Mouse (Mus musculus) lung, adult 2 months (tissue): ENCODE results near the gene Fut7. TPM values are rescaled to one million over a fixed set of nuclear protein-coding genes. Genes with fewer than 3 reads are reported as not detected.

Source experiments
- DNase-seq: peaks from one replicate; pipeline ENCODE4 v3.0.0; 2022
- H3K4me1 ChIP-seq: fragments of 200-500 bp; 2 replicates; pipeline ENCODE4 v1.6.1; 2011; ENCODE audit warnings: low read length; ENCODE audit not compliant: control insufficient read depth, insufficient read depth
- H3K4me3 ChIP-seq: fragments of 200-500 bp; replicated peaks from 2 replicates; pipeline ENCODE3; 2011; ENCODE audit warnings: low read depth, mild to moderate bottlenecking, control low read depth, low read length; ENCODE audit errors: extremely low read depth
- CTCF ChIP-seq: fragments of 200-500 bp; IDR thresholded peaks from 2 replicates; pipeline ENCODE4 v1.5.1; 2011; ENCODE audit warnings: mild to moderate bottlenecking, low read length, control low read depth; ENCODE audit not compliant: insufficient read depth
- POLR2A ChIP-seq: fragments of 200-500 bp; IDR thresholded peaks from 2 replicates; pipeline ENCODE4 v1.6.1; 2011; ENCODE audit warnings: low read depth, mild to moderate bottlenecking, control low read depth, low read length, borderline replicate concordance; ENCODE audit errors: extremely low read depth
- WGBS: fragments of 180-500 bp; shearing (Covaris S2); methylation state at CpG from one replicate; pipeline ENCODE4 v1.1.7; 2018; 5-methylcytosine and 5-hydroxymethylcytosine counted together
- polyA plus RNA-seq: library from polyadenylated mRNA; depleted of rRNA; stranded (reverse); fragments of >200 nt; gene quantifications from 2 replicates; pipeline ENCODE4 v1.2.3, GENCODE M21; 2012; rRNA removed

Gene Fut7
- polyA plus RNA-seq, 1 experiment, result 3.0 TPM

GRCm38 (mm10) chr2:25465816-25466635 is 43.0 kb downstream of the Fut7 start:
- DNase-seq, result no peak
- 39% methylated on average over 10 of the region's 10 CpGs for WGBS

GRCm38 (mm10) chr2:25467606-25468303 is 44.7 kb downstream of the Fut7 start:
- DNase-seq, result no peak
- TF ChIP-seq POLR2A, result no peak
- no peak for TF ChIP-seq CTCF
- WGBS, result 73% methylated on average over 14 of the region's 14 CpGs
- Histone ChIP-seq H3K4me1 (no peaks in the 10 kb centered on the region), H3K4me3 (no peak overlapping the region)

More at GRCm38 (mm10) chr2:25465816-25466635, 43.0 kb downstream of the Fut7 start:
- TF ChIP-seq CTCF (no peak), POLR2A (no peak)
- H3K4me1 ChIP-seq, result peaks cover 5% of the 10 kb centered on the region; the same call in 1 of the 2 replicates
- H3K4me3 ChIP-seq, result no peak overlapping the region

- TF ChIP-seq POLR2A (no peak), CTCF (no peak)
- no peak overlapping the region for H3K4me3 ChIP-seq
- no peak for DNase-seq
- H3K4me1 ChIP-seq, result no peaks in the 10 kb centered on the region
- WGBS, result 70% methylated on average over 10 of the region's 10 CpGs
These were observed 46.2 kb downstream of the Fut7 start for GRCm38 (mm10) chr2:25468962-25469915.

- Histone ChIP-seq H3K4me3 (no peak within 1 kb of the TSS), H3K4me1 (no peaks in the 10 kb centered on the region)
- TF ChIP-seq CTCF (no peak), POLR2A (no peak)
- DNase-seq, result no peak
- WGBS, result 45% methylated on average over 6 of the region's 6 CpGs
These were observed 46.9 kb downstream of the Fut7 start, which contains the start of gene Ptgds for GRCm38 (mm10) chr2:25469969-25470368. Ptgds (minus strand) TSS chr2:25470046.

GRCm38 (mm10) chr2:25472550-25472949 is 49.5 kb downstream of the Fut7 start:
- no peak for TF ChIP-seq CTCF
- no peak for TF ChIP-seq POLR2A
- DNase-seq, result no peak
- no peaks in the 10 kb centered on the region for H3K4me1 ChIP-seq
- no peak overlapping the region for H3K4me3 ChIP-seq
- WGBS, result 69% methylated on average over 2 of the region's 2 CpGs

Other genes with a start within 250 kb of the Fut7 start
- 46.0 and 69.2 TPM in 2 replicates for gene Nrarp, start 242.5 kb upstream of the Fut7 start, polyA plus RNA-seq
- gene Tor4a, start 226.4 kb upstream of the Fut7 start, polyA plus RNA-seq, result 52.8 and 54.9 TPM in 2 replicates
- gene Nelfb, start 211.8 kb upstream of the Fut7 start, polyA plus RNA-seq, result 58.0 and 94.5 TPM in 2 replicates
- not detected in 2 replicates for gene Stpg3, start 208.6 kb upstream of the Fut7 start, polyA plus RNA-seq
- gene Fam166a, start 204.5 kb upstream of the Fut7 start, polyA plus RNA-seq, result 0.17 TPM in 1 of 2 replicates, not detected in the other
- 490 and 623 TPM in 2 replicates for gene Tubb4b, start 198.6 kb upstream of the Fut7 start, polyA plus RNA-seq
- gene Slc34a3, start 188.9 kb upstream of the Fut7 start, polyA plus RNA-seq, result not detected in 2 replicates
- 0.76 TPM in 1 of 2 replicates, not detected in the other for gene Rnf224, start 186.5 kb upstream of the Fut7 start, polyA plus RNA-seq
- 14.1 and 28.6 TPM in 2 replicates for gene Rnf208, start 181.0 kb upstream of the Fut7 start, polyA plus RNA-seq
- 120 TPM in 1 of 2 replicates, not detected in the other for gene Cysrt1, start 180.8 kb upstream of the Fut7 start, polyA plus RNA-seq
- gene AL732309.1, start 176.4 kb upstream of the Fut7 start, polyA plus RNA-seq, result 15.0 and 20.9 TPM in 2 replicates
- gene Tmem203, start 167.8 kb upstream of the Fut7 start, polyA plus RNA-seq, result 53.5 and 54.5 TPM in 2 replicates
- gene Tprn, start 160.6 kb upstream of the Fut7 start, polyA plus RNA-seq, result 17.4 and 24.3 TPM in 2 replicates
- 41.6 and 49.5 TPM in 2 replicates for gene Ssna1, start 150.8 kb upstream of the Fut7 start, polyA plus RNA-seq
- 82.1 and 133 TPM in 2 replicates for gene Anapc2, start 150.8 kb upstream of the Fut7 start, polyA plus RNA-seq
- gene Tmem210, start 135.1 kb upstream of the Fut7 start, polyA plus RNA-seq, result 0.40 TPM in 1 of 2 replicates, not detected in the other
- gene Lrrc26, start 133.4 kb upstream of the Fut7 start, polyA plus RNA-seq, result 52.8 and 59.6 TPM in 2 replicates
- gene Grin1, start 104.1 kb upstream of the Fut7 start, polyA plus RNA-seq, result 0.46 and 0.52 TPM in 2 replicates
- gene Man1b1, start 90.9 kb upstream of the Fut7 start, polyA plus RNA-seq, result 14.4 and 18.1 TPM in 2 replicates
- gene Dpp7, start 66.9 kb upstream of the Fut7 start, polyA plus RNA-seq, result 33.6 and 36.4 TPM in 2 replicates
- gene Uap1l1, start 57.6 kb upstream of the Fut7 start, polyA plus RNA-seq, result 59.5 and 65.3 TPM in 2 replicates
- gene Sapcd2, start 50.9 kb upstream of the Fut7 start, polyA plus RNA-seq, result 5.5 and 6.3 TPM in 2 replicates
- gene Entpd2, start 27.4 kb upstream of the Fut7 start, polyA plus RNA-seq, result 18.4 and 18.6 TPM in 2 replicates
- gene Npdc1, start 23.9 kb upstream of the Fut7 start, polyA plus RNA-seq, result 166 and 185 TPM in 2 replicates
- gene Abca2, start 5.4 kb downstream of the Fut7 start, polyA plus RNA-seq, result 52.4 and 61.5 TPM in 2 replicates
- 1,602 and 1,847 TPM in 2 replicates for gene Clic3, start 33.6 kb downstream of the Fut7 start, polyA plus RNA-seq
- 74.6 and 76.0 TPM in 2 replicates for gene Paxx, start 37.8 kb downstream of the Fut7 start, polyA plus RNA-seq
- gene Ptgds, start 46.8 kb downstream of the Fut7 start, polyA plus RNA-seq, result 0.62 and 0.80 TPM in 2 replicates
- gene Lcn12, start 70.6 kb downstream of the Fut7 start, polyA plus RNA-seq, result not detected in 2 replicates
- 23.1 and 37.4 TPM in 2 replicates for gene Fbxw5, start 77.5 kb downstream of the Fut7 start, polyA plus RNA-seq
- gene C8g, start 78.5 kb downstream of the Fut7 start, polyA plus RNA-seq, result 2.5 and 2.7 TPM in 2 replicates
- gene Traf2, start 123.7 kb downstream of the Fut7 start, polyA plus RNA-seq, result 13.8 and 16.2 TPM in 2 replicates
- 94.0 and 106 TPM in 2 replicates for gene Edf1, start 134.6 kb downstream of the Fut7 start, polyA plus RNA-seq
- 10.2 and 11.5 TPM in 2 replicates for gene Mamdc4, start 151.6 kb downstream of the Fut7 start, polyA plus RNA-seq
- 32.7 and 59.6 TPM in 2 replicates for gene Phpt1, start 152.0 kb downstream of the Fut7 start, polyA plus RNA-seq
- 0.31 and 0.34 TPM in 2 replicates for gene Ajm1, start 158.5 kb downstream of the Fut7 start, polyA plus RNA-seq
- 53.4 and 62.2 TPM in 2 replicates for gene Rabl6, start 185.3 kb downstream of the Fut7 start, polyA plus RNA-seq
- not detected in 2 replicates for gene Ccdc183, start 194.4 kb downstream of the Fut7 start, polyA plus RNA-seq
- gene Tmem141, start 198.7 kb downstream of the Fut7 start, polyA plus RNA-seq, result 15.0 and 17.0 TPM in 2 replicates
- 3.5 and 8.2 TPM in 2 replicates for gene Fcna, start 204.8 kb downstream of the Fut7 start, polyA plus RNA-seq
- not detected in 2 replicates for gene Lcn8, start 229.9 kb downstream of the Fut7 start, polyA plus RNA-seq
- not detected in 2 replicates for gene Lcn5, start 234.7 kb downstream of the Fut7 start, polyA plus RNA-seq